Mouse (Mus musculus) neural tube, embryonic 11.5 days (tissue): Measurements from ENCODE around the gene Kcnj15. TPM values are rescaled to one million over a fixed set of nuclear protein-coding genes. Genes with fewer than 3 reads are reported as not detected.

Experiments used
- ATAC-seq: fragments of 200-750 bp; cut with Nextera tagmentation; 2 replicates; pipeline ENCODE4 v1.8.0; 2017; ENCODE audit warnings: moderate number of reproducible peaks, mild to moderate bottlenecking, moderate TSS enrichment, moderate library complexity; ENCODE audit not compliant: insufficient read depth, low FRiP score, low TSS enrichment
- DNase-seq: peaks from one replicate; pipeline ENCODE4 v3.0.0-alpha.2; 2015; ENCODE audit warnings: low spot score
- H3K27ac ChIP-seq: fragments of 300-500 bp; sonication (generic); 2 replicates; pipeline ENCODE4 v1.5.1; 2014; ENCODE audit warnings: low read depth, mild to moderate bottlenecking, low read length
- H3K27me3 ChIP-seq: fragments of 300-500 bp; sonication (generic); 2 replicates; pipeline ENCODE4 v1.6.1; 2014; ENCODE audit warnings: mild to moderate bottlenecking, low read length, mixed read lengths; ENCODE audit not compliant: control insufficient read depth, insufficient read depth
- H3K36me3 ChIP-seq: fragments of 300-500 bp; sonication (generic); 2 replicates; pipeline ENCODE4 v1.6.1; 2014; ENCODE audit warnings: mild to moderate bottlenecking, low read length, moderate library complexity, mixed read lengths; ENCODE audit not compliant: control insufficient read depth, insufficient read depth
- H3K4me1 ChIP-seq: fragments of 300-500 bp; sonication (generic); 2 replicates; pipeline ENCODE4 v1.6.1; 2014; ENCODE audit warnings: low read length, mixed read lengths; ENCODE audit not compliant: control insufficient read depth, insufficient read depth
- H3K4me2 ChIP-seq: fragments of 300-500 bp; sonication (generic); 2 replicates; pipeline ENCODE4 v1.6.1; 2014; ENCODE audit warnings: low read depth, mild to moderate bottlenecking, moderate library complexity
- H3K4me3 ChIP-seq: fragments of 300-500 bp; sonication (generic); 2 replicates; pipeline ENCODE4 v1.5.1; 2014; ENCODE audit warnings: low read depth, low read length
- H3K9ac ChIP-seq: fragments of 300-500 bp; sonication (generic); 2 replicates; pipeline ENCODE4 v1.6.1; 2014; ENCODE audit warnings: mild to moderate bottlenecking, low read length
- H3K9me3 ChIP-seq: fragments of 300-500 bp; sonication (generic); 2 replicates; pipeline ENCODE4 v1.6.1; 2016; ENCODE audit warnings: low read length; ENCODE audit not compliant: control insufficient read depth
- WGBS: fragments of 180-500 bp; shearing (Covaris S2); extraction: QIAGEN DNeasy Blood & Tissue Kit; methylation state at CpG from one replicate; pipeline ENCODE4 v1.1.7; 2014; 5-methylcytosine and 5-hydroxymethylcytosine counted together
- polyA plus RNA-seq: library from polyadenylated mRNA; unstranded; fragments of >200 nt; fragmentation: Nextera tagmentation; extraction: Ambion mirVana; gene quantifications from 2 replicates; pipeline ENCODE4 v1.2.1, GENCODE M21; 2014

Gene Kcnj15
- polyA plus RNA-seq, 1 experiment from 2014 or later, result 0.21 TPM

- DNase-seq, result no peak
- Histone ChIP-seq H3K4me3 (no peak overlapping the region), H3K4me2 (no peak overlapping the region), H3K27ac (no peak overlapping the region), H3K4me1 (no peaks in the 10 kb centered on the region), H3K27me3 (no peaks in the 10 kb centered on the region), H3K36me3 (no peaks in the 10 kb centered on the region), H3K9ac (no peak overlapping the region), H3K9me3 (no peaks in the 10 kb centered on the region)
- no peak for ATAC-seq
- WGBS, result 73% methylated on average over 10 of the region's 10 CpGs
Measured at GRCm38 (mm10) chr16:95344961-95345360, 87.6 kb downstream of the Kcnj15 start.

- DNase-seq, result peak; percentile 68
- H3K9me3 ChIP-seq, result no peaks in the 10 kb centered on the region
- H3K4me1 ChIP-seq, result no peaks in the 10 kb centered on the region
- no peak overlapping the region for H3K4me3 ChIP-seq
- no peak overlapping the region for H3K27ac ChIP-seq
- WGBS, result 9% methylated on average over 4 of the region's 7 CpGs
- H3K36me3 ChIP-seq, result no peaks in the 10 kb centered on the region
- H3K4me2 ChIP-seq, result no peak overlapping the region
- no peak overlapping the region for H3K9ac ChIP-seq
- no peak for ATAC-seq
- no peaks in the 10 kb centered on the region for H3K27me3 ChIP-seq
Measured at GRCm38 (mm10) chr16:95345882-95346281, 88.5 kb downstream of the Kcnj15 start.

GRCm38 (mm10) chr16:95347202-95347601 is 89.8 kb downstream of the Kcnj15 start:
- Histone ChIP-seq H3K4me3 (no peak overlapping the region), H3K9me3 (no peaks in the 10 kb centered on the region), H3K36me3 (no peaks in the 10 kb centered on the region), H3K27ac (no peak overlapping the region), H3K4me1 (no peaks in the 10 kb centered on the region), H3K9ac (no peak overlapping the region), H3K27me3 (no peaks in the 10 kb centered on the region), H3K4me2 (no peak overlapping the region)
- ATAC-seq (no peak), DNase-seq (no peak)
- 21% methylated on average over 3 of the region's 3 CpGs for WGBS

- Histone ChIP-seq H3K27ac (no peak overlapping the region), H3K27me3 (no peaks in the 10 kb centered on the region), H3K9me3 (no peaks in the 10 kb centered on the region), H3K4me3 (no peak overlapping the region), H3K36me3 (no peaks in the 10 kb centered on the region), H3K4me2 (no peak overlapping the region), H3K4me1 (no peaks in the 10 kb centered on the region), H3K9ac (no peak overlapping the region)
- DNase-seq (no peak), ATAC-seq (no peak)
- 86% methylated on average over 9 of the region's 9 CpGs for WGBS
Measured at GRCm38 (mm10) chr16:95348555-95348954, 91.2 kb downstream of the Kcnj15 start.

- Histone ChIP-seq H3K27me3 (no peaks in the 10 kb centered on the region), H3K4me2 (no peak overlapping the region), H3K9ac (no peak overlapping the region), H3K9me3 (no peaks in the 10 kb centered on the region), H3K36me3 (no peaks in the 10 kb centered on the region), H3K4me1 (no peaks in the 10 kb centered on the region), H3K4me3 (no peak overlapping the region), H3K27ac (no peak overlapping the region)
- 90% methylated on average over 6 of the region's 6 CpGs for WGBS
- DNase-seq, result no peak
- ATAC-seq, result no peak
Measured at GRCm38 (mm10) chr16:95349344-95349743, 92.0 kb downstream of the Kcnj15 start.

GRCm38 (mm10) chr16:95349745-95350144 is 92.4 kb downstream of the Kcnj15 start:
- no peak overlapping the region for H3K4me2 ChIP-seq
- no peak overlapping the region for H3K9ac ChIP-seq
- WGBS, result 62% methylated on average over 5 of the region's 5 CpGs
- no peak for ATAC-seq
- H3K27ac ChIP-seq, result no peak overlapping the region
- H3K9me3 ChIP-seq, result no peaks in the 10 kb centered on the region
- H3K27me3 ChIP-seq, result no peaks in the 10 kb centered on the region
- no peaks in the 10 kb centered on the region for H3K36me3 ChIP-seq
- DNase-seq, result no peak
- no peak overlapping the region for H3K4me3 ChIP-seq
- no peaks in the 10 kb centered on the region for H3K4me1 ChIP-seq
